In the genomic region with DNA sequence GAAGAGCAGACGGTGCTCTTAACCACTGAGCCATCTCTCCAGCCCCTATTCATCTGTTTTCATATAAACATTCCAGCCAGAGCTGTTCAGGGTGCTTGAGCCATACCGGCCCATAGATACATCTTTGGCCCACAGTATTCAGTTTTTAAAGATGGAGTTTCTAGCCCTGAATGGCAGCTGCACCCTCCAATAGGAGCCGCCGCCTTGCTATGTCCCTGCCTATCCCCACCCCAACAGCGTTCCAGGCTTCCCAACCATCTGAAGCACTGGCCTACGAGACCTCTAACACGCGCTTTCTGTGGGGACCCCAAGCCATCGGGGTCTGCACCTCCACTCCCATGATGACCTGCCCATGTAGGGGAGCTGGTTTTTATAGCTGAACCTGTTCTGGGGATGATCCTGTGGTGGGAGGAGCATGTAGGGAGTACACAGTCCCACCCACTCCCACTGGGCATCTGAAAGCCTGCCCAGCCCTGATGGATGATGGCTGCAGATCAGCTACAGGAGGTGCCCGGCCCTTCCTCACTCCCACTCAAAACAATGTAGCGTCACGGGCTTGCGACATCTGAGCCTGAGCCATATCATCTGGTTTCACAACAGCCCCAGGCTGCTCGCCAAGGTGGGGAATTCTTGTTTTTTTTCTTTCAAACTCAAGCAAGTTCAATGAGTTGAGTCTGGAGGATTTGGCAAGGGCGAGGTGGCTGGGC, we compare ENCODE assay signal across 7 mouse cellular contexts. TPM values are rescaled to one million over a fixed set of nuclear protein-coding genes. Genes with fewer than 3 reads are reported as not detected.
DNase-seq lines count a peak whose midpoint lies in the region; ATAC-seq and TF ChIP-seq lines count a peak whose summit lies in the region.

No protein-coding gene starts in this region.

- ATAC-seq in kidney, postnatal 0 days (replicated peaks; ENCODE audit: low FRiP score, low read depth), result peak; percentile 87
- ATAC-seq in hindbrain, embryonic 12.5 days (ENCODE audit: low FRiP score), result no peak
- no peak for ATAC-seq in inflammation-experienced regulatory T-cells, adult 6 months

- no peaks in the 10 kb centered on the region for H3K36me3 ChIP-seq in kidney, postnatal 0 days (ENCODE audit: insufficient read depth, low read length)
- peaks cover 36% of the 10 kb centered on the region for H3K36me3 ChIP-seq in hindbrain, embryonic 12.5 days

- peak overlapping the region; percentile 31; the same call in 1 of the 2 replicates for H3K27ac ChIP-seq in kidney, postnatal 0 days
- no peak overlapping the region for H3K27ac ChIP-seq in hindbrain, embryonic 12.5 days

- peak; percentile 68 to 71 for DNase-seq in adrenal gland, adult 18-20 months (ENCODE audit: low spot score in 2 of 2)
- DNase-seq in gastrocnemius, postnatal 10 days, result peak; percentile 55
- DNase-seq in kidney, postnatal 0 days (ENCODE audit: low spot score), result peak; percentile 91
- DNase-seq in ovary, postnatal 36 days (ENCODE audit: low spot score), result peak; percentile 84
- DNase-seq in cerebellum, adult 18-20 months, result no peak

- no peak overlapping the region for H3K4me3 ChIP-seq in kidney, postnatal 0 days (replicated peaks; ENCODE audit: low read depth, low read length)
- H3K4me3 ChIP-seq in hindbrain, embryonic 12.5 days, result no peak overlapping the region

- no peaks in the 10 kb centered on the region for H3K27me3 ChIP-seq in kidney, postnatal 0 days (ENCODE audit: insufficient read depth, low read length)
- peaks cover 6% of the 10 kb centered on the region; the same call in 1 of the 2 replicates for H3K27me3 ChIP-seq in hindbrain, embryonic 12.5 days

- 58% methylated on average over 15 of the region's 15 CpGs for WGBS in kidney, postnatal 0 days
- WGBS in hindbrain, embryonic 12.5 days, result 89% methylated on average over 15 of the region's 15 CpGs

- H3K9ac ChIP-seq in kidney, postnatal 0 days (ENCODE audit: low read depth, low read length), result no peak overlapping the region
- H3K9ac ChIP-seq in hindbrain, embryonic 12.5 days, result no peak overlapping the region

- H3K4me1 ChIP-seq in kidney, postnatal 0 days (replicated peaks; ENCODE audit: insufficient read depth, low read length), result peaks cover 5% of the 10 kb centered on the region; the same call in 1 of the 2 replicates
- peaks cover 15% of the 10 kb centered on the region for H3K4me1 ChIP-seq in hindbrain, embryonic 12.5 days

- H3K4me2 ChIP-seq in kidney, postnatal 0 days (ENCODE audit: low read length), result no peak overlapping the region; the same call in 1 of the 2 replicates
- H3K4me2 ChIP-seq in hindbrain, embryonic 12.5 days (replicated peaks), result no peak overlapping the region

- TF ChIP-seq CTCF in kidney, postnatal 0 days (IDR thresholded peaks at IDR 0.05; ENCODE audit: low read depth), result no peak

- no peaks in the 10 kb centered on the region for H3K9me3 ChIP-seq in kidney, postnatal 0 days (replicated peaks; ENCODE audit: low read length)
- H3K9me3 ChIP-seq in hindbrain, embryonic 12.5 days (replicated peaks), result no peaks in the 10 kb centered on the region

RNA-seq across cellular contexts. Expression of a gene that starts 39.7 kb away (rescaled TPM):
- 100 to 1,000 TPM in 1 of 2 experiments, 10 to 100 TPM in 1; 50.8 to 108 TPM for total RNA-seq in adrenal gland, adult 18-20 months (2021)
- 10 to 100 TPM; 25.7 to 30.3 TPM for total RNA-seq in gastrocnemius, postnatal 10 days (2021)
- polyA plus RNA-seq in kidney, postnatal 0 days (2015; fragmentation: Nextera tagmentation; extraction: Ambion mirVana), result 43.6 and 45.1 TPM in 2 replicates
- 185 and 186 TPM in 2 replicates for polyA plus RNA-seq in hindbrain, embryonic 12.5 days (2016; fragmentation: Nextera tagmentation; extraction: Ambion mirVana)
- polyA plus RNA-seq in inflammation-experienced regulatory T-cells, adult 6 months (2017; shearing (Covaris generic)), result 1 to 10 TPM; 2.5 to 3.3 (median 2.8) TPM

Comparison
In these comparisons a context has a peak if more than half of its experiments do, and no peak if none do; other contexts are left out.
1. DNase-seq: peak in adrenal gland, adult 18-20 months (2 of 2), gastrocnemius, postnatal 10 days (single experiment), kidney, postnatal 0 days (single experiment) and ovary, postnatal 36 days (single experiment); none in cerebellum, adult 18-20 months (0 of 2).
2. RNA of a gene that starts 39.7 kb away (polyA plus RNA-seq): 185 to 186 TPM in hindbrain, embryonic 12.5 days and 43.6 to 45.1 TPM in kidney, postnatal 0 days; 2.5 to 3.3 TPM in inflammation-experienced regulatory T-cells, adult 6 months; every median in the first group is over 10 times any median in the second.